Mouse (Mus musculus) heart, embryonic 15.5 days (tissue): Measurements from ENCODE around the gene Ppp1r3c. TPM values are rescaled to one million over a fixed set of nuclear protein-coding genes. Genes with fewer than 3 reads are reported as not detected.
A peak's percentile ranks its signal among the peaks of the same experiment; 100 is the strongest.

Experiments
- ATAC-seq: fragments of 200-750 bp; cut with Nextera tagmentation; replicated peaks from 2 replicates; pipeline ENCODE4 v1.8.0; 2017; ENCODE audit warnings: low read depth, moderate TSS enrichment; ENCODE audit not compliant: insufficient number of reproducible peaks, insufficient read depth, low FRiP score
- H3K27ac ChIP-seq: fragments of 300-500 bp; sonication (generic); 2 replicates; pipeline ENCODE4 v1.5.1; 2015; ENCODE audit warnings: mild to moderate bottlenecking, inconsistent platforms
- H3K27me3 ChIP-seq: fragments of 300-500 bp; sonication (generic); 2 replicates; pipeline ENCODE4 v1.6.1; 2015; ENCODE audit warnings: inconsistent platforms
- H3K36me3 ChIP-seq: fragments of 300-500 bp; sonication (generic); 2 replicates; pipeline ENCODE4 v1.6.1; 2015; ENCODE audit warnings: mild to moderate bottlenecking, inconsistent platforms
- H3K4me1 ChIP-seq: fragments of 300-500 bp; sonication (generic); replicated peaks from 2 replicates; pipeline ENCODE4 v1.6.1; 2015; ENCODE audit warnings: inconsistent platforms
- H3K4me2 ChIP-seq: fragments of 300-500 bp; sonication (generic); 2 replicates; pipeline ENCODE4 v1.6.1; 2015; ENCODE audit warnings: inconsistent platforms, mild to moderate bottlenecking, moderate library complexity
- H3K4me3 ChIP-seq: fragments of 300-500 bp; sonication (generic); 2 replicates; pipeline ENCODE4 v1.5.1; 2015; ENCODE audit warnings: mild to moderate bottlenecking, inconsistent platforms
- H3K9ac ChIP-seq: fragments of 300-500 bp; sonication (generic); 2 replicates; pipeline ENCODE4 v1.6.1; 2015; ENCODE audit warnings: mild to moderate bottlenecking, inconsistent platforms
- H3K9me3 ChIP-seq: fragments of 300-500 bp; sonication (generic); replicated peaks from 2 replicates; pipeline ENCODE4 v1.6.1; 2016; ENCODE audit warnings: inconsistent platforms
- WGBS: fragments of 180-500 bp; shearing (Covaris S2); methylation state at CpG from one replicate; pipeline ENCODE4 v1.1.7; 2015; ENCODE audit warnings: mixed read lengths; 5-methylcytosine and 5-hydroxymethylcytosine counted together
- polyA plus RNA-seq: library from polyadenylated mRNA; unstranded; fragments of >200 nt; fragmentation: Nextera tagmentation; extraction: Ambion mirVana; gene quantifications from 2 replicates; pipeline ENCODE4 v1.2.1, GENCODE M21; 2015

The Ppp1r3c gene
- polyA plus RNA-seq, 1 experiment from 2014 or later: 93.0 TPM

- no peak for ATAC-seq
- H3K4me3 ChIP-seq: no peak overlapping the region
- H3K9ac ChIP-seq: no peak overlapping the region
- peaks cover 5% of the 10 kb centered on the region for H3K4me1 ChIP-seq
- 84% methylated on average over 10 of the region's 10 CpGs for WGBS
- no peaks in the 10 kb centered on the region for H3K36me3 ChIP-seq
- no peaks in the 10 kb centered on the region for H3K9me3 ChIP-seq
- no peak overlapping the region for H3K4me2 ChIP-seq
- H3K27ac ChIP-seq: no peak overlapping the region
- no peaks in the 10 kb centered on the region for H3K27me3 ChIP-seq
Observed at GRCm38 (mm10) chr19:36715591-36715990, 20.9 kb downstream of the Ppp1r3c start.

- no peak for ATAC-seq
- no peaks in the 10 kb centered on the region for H3K27me3 ChIP-seq
- no peak overlapping the region for H3K9ac ChIP-seq
- H3K36me3 ChIP-seq: no peaks in the 10 kb centered on the region
- 68% methylated on average over 1 of the region's 1 CpGs for WGBS
- no peaks in the 10 kb centered on the region for H3K9me3 ChIP-seq
- peaks cover 5% of the 10 kb centered on the region for H3K4me1 ChIP-seq
- no peak overlapping the region for H3K4me3 ChIP-seq
- H3K27ac ChIP-seq: no peak overlapping the region
- no peak overlapping the region for H3K4me2 ChIP-seq
Observed at GRCm38 (mm10) chr19:36714492-36714891, 22.0 kb downstream of the Ppp1r3c start.

GRCm38 (mm10) chr19:36713092-36713491 lies 23.4 kb downstream of the Ppp1r3c start:
- no peak overlapping the region for H3K4me2 ChIP-seq

GRCm38 (mm10) chr19:36706195-36706594 lies 30.3 kb downstream of the Ppp1r3c start:
- Histone ChIP-seq H3K27me3 (no peaks in the 10 kb centered on the region), H3K4me1 (peaks cover 34% of the 10 kb centered on the region), H3K9me3 (no peaks in the 10 kb centered on the region), H3K4me3 (no peak overlapping the region), H3K9ac (no peak overlapping the region), H3K27ac (peak overlapping the region; percentile 80), H3K36me3 (no peaks in the 10 kb centered on the region), H3K4me2 (peak overlapping the region; percentile 37; the same call in 1 of the 2 replicates)
- WGBS: 29% methylated on average over 6 of the region's 6 CpGs
- ATAC-seq: no peak

More at GRCm38 (mm10) chr19:36713092-36713491, 23.4 kb downstream of the Ppp1r3c start:
- 37% methylated on average over 13 of the region's 13 CpGs for WGBS
- H3K9me3 ChIP-seq: no peaks in the 10 kb centered on the region
- no peak overlapping the region for H3K4me3 ChIP-seq
- H3K36me3 ChIP-seq: no peaks in the 10 kb centered on the region
- H3K27ac ChIP-seq: peak overlapping the region; percentile 68
- ATAC-seq: peak; percentile 71
- H3K4me1 ChIP-seq: peaks cover 5% of the 10 kb centered on the region
- no peak overlapping the region for H3K9ac ChIP-seq
- H3K27me3 ChIP-seq: no peaks in the 10 kb centered on the region

GRCm38 (mm10) chr19:36705286-36706146 lies 30.9 kb downstream of the Ppp1r3c start:
- no peak overlapping the region for H3K4me3 ChIP-seq
- H3K36me3 ChIP-seq: no peaks in the 10 kb centered on the region
- peak overlapping the region; percentile 80 for H3K27ac ChIP-seq
- no peak overlapping the region for H3K9ac ChIP-seq
- WGBS: 56% methylated on average over 17 of the region's 17 CpGs
- peak; percentile 73 for ATAC-seq
- H3K4me2 ChIP-seq: peak overlapping the region; percentile 37; the same call in 1 of the 2 replicates
- peaks cover 39% of the 10 kb centered on the region for H3K4me1 ChIP-seq
- no peaks in the 10 kb centered on the region for H3K9me3 ChIP-seq
- no peaks in the 10 kb centered on the region for H3K27me3 ChIP-seq

- Histone ChIP-seq H3K9ac (no peak overlapping the region), H3K4me3 (no peak overlapping the region), H3K4me1 (peaks cover 39% of the 10 kb centered on the region), H3K36me3 (no peaks in the 10 kb centered on the region), H3K27me3 (no peaks in the 10 kb centered on the region), H3K9me3 (no peaks in the 10 kb centered on the region), H3K27ac (peak overlapping the region; percentile 80), H3K4me2 (no peak overlapping the region)
- ATAC-seq: no peak
- 83% methylated on average over 7 of the region's 7 CpGs for WGBS
Observed at GRCm38 (mm10) chr19:36704763-36705162, 31.7 kb downstream of the Ppp1r3c start.

GRCm38 (mm10) chr19:36701809-36702622 lies 34.4 kb downstream of the Ppp1r3c start:
- Histone ChIP-seq H3K27ac (peak overlapping the region; percentile 48), H3K4me1 (peaks cover 51% of the 10 kb centered on the region), H3K4me3 (no peak overlapping the region), H3K9ac (no peak overlapping the region), H3K9me3 (no peaks in the 10 kb centered on the region), H3K4me2 (no peak overlapping the region), H3K27me3 (no peaks in the 10 kb centered on the region), H3K36me3 (no peaks in the 10 kb centered on the region)
- 26% methylated on average over 9 of the region's 9 CpGs for WGBS
- no peak for ATAC-seq

GRCm38 (mm10) chr19:36701366-36701765 lies 35.1 kb downstream of the Ppp1r3c start:
- 56% methylated on average over 3 of the region's 3 CpGs for WGBS
- Histone ChIP-seq H3K4me3 (no peak overlapping the region), H3K9me3 (no peaks in the 10 kb centered on the region), H3K36me3 (no peaks in the 10 kb centered on the region), H3K4me1 (peaks cover 54% of the 10 kb centered on the region), H3K4me2 (no peak overlapping the region), H3K27me3 (no peaks in the 10 kb centered on the region), H3K9ac (no peak overlapping the region), H3K27ac (peak overlapping the region; percentile 48)
- no peak for ATAC-seq

GRCm38 (mm10) chr19:36700937-36701336 lies 35.5 kb downstream of the Ppp1r3c start:
- ATAC-seq: no peak
- Histone ChIP-seq H3K4me2 (no peak overlapping the region), H3K36me3 (no peaks in the 10 kb centered on the region), H3K9ac (no peak overlapping the region), H3K4me1 (peaks cover 52% of the 10 kb centered on the region), H3K9me3 (no peaks in the 10 kb centered on the region), H3K27ac (peak overlapping the region; percentile 48), H3K27me3 (no peaks in the 10 kb centered on the region), H3K4me3 (no peak overlapping the region)
- WGBS: 66% methylated on average over 4 of the region's 4 CpGs

- H3K27ac ChIP-seq: no peak overlapping the region
- ATAC-seq: no peak
- H3K4me2 ChIP-seq: no peak overlapping the region
- H3K27me3 ChIP-seq: no peaks in the 10 kb centered on the region
- no peaks in the 10 kb centered on the region for H3K36me3 ChIP-seq
- H3K9ac ChIP-seq: no peak overlapping the region
- H3K4me1 ChIP-seq: peaks cover 53% of the 10 kb centered on the region
- no peak overlapping the region for H3K4me3 ChIP-seq
- H3K9me3 ChIP-seq: no peaks in the 10 kb centered on the region
- 70% methylated on average over 1 of the region's 1 CpGs for WGBS
Observed at GRCm38 (mm10) chr19:36699151-36699550, 37.3 kb downstream of the Ppp1r3c start.

- peak overlapping the region; percentile 94 for H3K27ac ChIP-seq
- H3K4me1 ChIP-seq: peaks cover 54% of the 10 kb centered on the region
- ATAC-seq: no peak
- H3K9ac ChIP-seq: no peak overlapping the region
- no peaks in the 10 kb centered on the region for H3K36me3 ChIP-seq
- no peak overlapping the region for H3K4me2 ChIP-seq
- H3K9me3 ChIP-seq: no peaks in the 10 kb centered on the region
- no peaks in the 10 kb centered on the region for H3K27me3 ChIP-seq
- 61% methylated on average over 3 of the region's 3 CpGs for WGBS
- H3K4me3 ChIP-seq: no peak overlapping the region
Observed at GRCm38 (mm10) chr19:36698200-36698599, 38.3 kb downstream of the Ppp1r3c start.
